Mouse (Mus musculus) urinary bladder, postnatal 14 days (tissue): ENCODE results near the gene Cap2.

Source experiments
- DNase-seq: peaks from one replicate; pipeline ENCODE4 v3.0.0; 2021; ENCODE audit warnings: low spot score

Gene Cap2

GRCm38 (mm10) chr13:46565913-46566312, 64.3 kb downstream of the Cap2 start:
- no peak for DNase-seq

DNA sequence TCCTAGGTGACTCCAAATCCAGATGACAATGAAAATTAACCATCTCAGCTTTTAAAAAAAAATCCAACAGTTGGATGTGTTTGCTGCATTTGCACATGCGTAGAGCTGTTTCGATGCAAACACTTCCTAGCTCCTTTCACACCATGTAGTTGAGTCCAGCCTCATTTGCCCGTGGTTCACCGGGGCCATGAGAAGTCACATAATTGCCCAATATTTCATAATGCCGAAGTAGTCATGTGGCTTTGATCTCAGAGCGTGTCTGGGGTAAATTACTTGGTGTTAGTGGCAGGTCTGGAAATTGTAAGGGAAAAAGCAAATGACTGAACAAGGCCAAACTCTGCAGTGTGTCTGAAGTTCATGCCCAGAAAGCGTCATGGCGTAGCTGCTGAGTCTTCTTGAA, 67.8 kb downstream of the Cap2 start:
- no peak for DNase-seq

DNA sequence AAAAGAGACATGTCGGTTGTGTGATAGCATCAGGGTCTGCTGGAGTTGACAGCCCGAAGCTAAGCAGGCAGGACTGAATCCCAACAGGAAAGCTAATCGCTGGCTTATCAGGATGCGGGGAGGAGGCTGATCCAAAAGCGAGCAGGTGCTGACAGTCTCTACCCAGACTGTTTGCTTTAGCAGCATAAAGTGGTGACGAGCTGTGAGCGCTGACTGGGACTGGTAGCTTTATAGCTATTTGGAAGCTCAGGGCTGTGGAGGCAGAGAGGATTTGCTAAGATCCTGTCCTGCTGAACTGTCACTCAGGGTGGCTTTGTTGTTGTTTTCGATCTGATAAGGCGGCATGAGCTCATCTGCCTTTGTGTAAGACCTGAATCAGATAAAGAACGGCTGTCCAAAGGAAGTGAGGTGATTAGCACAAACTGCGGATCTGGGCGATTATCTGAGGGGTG, 69.5 kb downstream of the Cap2 start:
- peak; percentile 14 for DNase-seq

DNA sequence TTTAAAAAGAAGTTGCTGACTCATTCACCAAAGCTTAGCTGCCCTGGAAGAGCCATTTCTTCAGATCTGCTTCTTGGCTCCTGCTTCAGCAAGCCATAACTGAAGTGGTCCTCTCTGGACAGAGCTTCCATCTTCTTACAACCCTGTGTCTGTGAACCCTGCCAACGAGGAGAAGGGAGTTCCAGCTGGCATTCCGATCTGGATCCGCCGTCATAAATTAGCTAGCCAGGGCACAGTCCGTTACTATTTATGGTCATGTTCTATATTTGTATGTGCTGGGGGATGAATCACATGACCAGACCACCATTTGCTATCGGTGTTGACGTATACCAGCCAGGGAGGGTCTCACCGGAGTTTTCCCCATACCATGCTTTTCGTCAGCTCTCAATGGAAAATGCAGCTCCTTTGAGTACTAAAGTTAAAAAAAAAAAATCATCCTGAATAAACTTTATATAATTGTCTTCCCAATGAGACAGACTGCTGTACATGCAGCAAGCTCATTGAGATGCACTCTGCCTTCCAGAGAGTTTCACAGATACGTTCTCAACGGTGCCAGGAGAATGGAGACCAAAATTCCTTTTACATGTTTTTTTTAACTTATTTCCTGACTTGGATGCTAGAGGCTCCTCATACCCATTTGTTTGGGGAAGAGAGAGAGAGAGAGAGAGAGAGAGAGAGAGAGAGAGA, 70.5 kb downstream of the Cap2 start:
- DNase-seq, result peak; percentile 52

- DNase-seq, result no peak
These were observed 71.1 kb downstream of the Cap2 start for GRCm38 (mm10) chr13:46572648-46573163.

DNA sequence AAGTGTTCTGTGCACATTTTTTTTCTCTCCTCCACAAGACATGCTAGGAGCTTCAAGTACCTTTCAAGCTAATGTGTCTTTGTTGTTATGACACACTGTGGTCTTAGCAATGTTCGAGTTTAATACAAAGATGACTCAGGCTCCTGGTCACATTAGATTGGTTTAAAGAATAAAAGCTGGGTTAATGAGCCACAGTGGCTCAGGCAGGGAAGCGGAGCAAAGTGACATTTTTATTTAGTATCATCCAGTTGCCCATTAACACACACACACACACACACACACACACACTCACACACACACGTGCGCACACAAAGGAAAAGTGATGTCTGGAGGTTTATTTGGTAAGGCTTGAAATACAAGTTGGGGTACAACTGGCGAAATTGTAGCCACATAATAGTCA, 72.6 kb downstream of the Cap2 start:
- DNase-seq, result no peak

DNA sequence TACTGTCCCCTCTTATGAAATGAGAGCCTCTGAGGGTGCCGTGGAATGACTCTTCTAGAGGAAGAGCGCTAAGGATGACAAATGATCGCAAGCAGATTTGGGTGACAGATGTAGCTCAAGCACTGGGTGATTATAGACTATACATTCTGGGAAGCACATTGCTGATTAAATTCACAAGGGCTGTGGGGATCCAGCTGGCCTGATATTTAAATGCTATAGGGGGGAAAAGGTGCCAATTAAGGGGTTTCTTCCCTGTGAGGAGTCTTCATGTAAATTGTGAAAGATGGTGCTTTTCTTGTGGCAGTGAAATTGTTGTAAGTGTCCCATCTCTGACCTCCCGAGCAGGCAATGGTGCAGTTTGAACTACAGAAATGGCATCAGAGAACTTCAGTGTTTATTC, 73.1 kb downstream of the Cap2 start:
- DNase-seq, result no peak

- DNase-seq, result no peak
These were observed 83.2 kb downstream of the Cap2 start for GRCm38 (mm10) chr13:46584860-46585259.

- DNase-seq, result no peak
These were observed 86.2 kb downstream of the Cap2 start for GRCm38 (mm10) chr13:46587717-46588289.

- DNase-seq, result no peak
These were observed 87.0 kb downstream of the Cap2 start for GRCm38 (mm10) chr13:46588606-46589005.

DNA sequence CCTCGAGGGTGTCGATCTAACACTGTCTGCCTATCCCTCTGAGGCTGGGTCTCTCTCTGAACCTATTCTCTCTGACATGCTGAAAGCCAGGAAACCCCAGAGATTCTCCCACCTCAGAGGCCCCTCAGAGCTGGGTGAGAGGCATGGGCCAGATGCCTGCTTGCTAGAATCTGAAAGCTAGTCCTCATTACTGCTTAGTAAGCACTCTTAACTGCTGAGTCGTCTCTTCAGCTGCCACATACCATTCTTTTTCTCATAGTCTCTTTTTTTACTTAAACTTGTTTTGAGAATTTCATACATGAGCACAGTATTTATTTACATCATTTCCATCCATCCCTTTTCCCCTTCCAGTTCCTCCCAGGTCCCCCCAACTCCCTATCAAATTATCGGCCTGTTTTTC, 89.2 kb downstream of the Cap2 start:
- no peak for DNase-seq

DNA sequence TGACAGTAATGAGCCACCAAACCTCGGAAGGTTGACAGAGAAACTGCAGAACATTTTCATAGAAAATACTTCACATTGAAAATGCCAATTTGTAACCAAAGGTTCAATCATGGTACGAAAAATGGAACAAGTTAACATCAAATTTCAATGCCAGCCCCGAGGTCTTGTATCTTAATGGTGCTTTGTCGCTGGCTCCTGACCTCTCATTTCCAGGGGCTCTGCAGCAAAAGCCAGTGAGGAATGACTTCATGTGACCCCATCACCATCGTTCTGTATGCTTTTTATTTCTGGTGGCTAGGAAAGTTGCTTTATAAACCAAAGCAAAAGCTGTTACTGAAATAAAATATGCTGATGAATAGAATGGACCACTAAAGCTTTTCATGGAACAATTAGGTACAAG, 99.0 kb downstream of the Cap2 start:
- DNase-seq, result no peak

DNA sequence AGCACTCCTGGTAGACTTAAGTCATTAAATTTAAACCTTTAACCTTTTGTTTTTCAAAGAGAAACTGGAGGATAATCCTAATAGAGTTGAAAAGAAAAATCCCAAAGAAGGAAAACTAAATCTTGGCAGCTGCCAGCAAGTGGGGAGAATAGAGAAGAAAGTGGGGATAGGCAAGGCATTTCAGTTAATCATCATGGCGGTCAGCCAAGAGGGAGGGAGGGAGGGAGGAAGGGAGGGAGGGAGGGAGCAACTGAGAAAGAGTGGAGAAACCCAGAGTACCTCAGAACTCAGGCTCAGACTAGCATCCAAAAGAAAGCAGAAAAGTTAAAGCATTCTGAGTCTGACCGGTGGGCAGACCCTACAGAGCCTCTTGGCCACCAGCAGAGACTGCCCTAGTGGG, 99.7 kb downstream of the Cap2 start:
- no peak for DNase-seq

DNA sequence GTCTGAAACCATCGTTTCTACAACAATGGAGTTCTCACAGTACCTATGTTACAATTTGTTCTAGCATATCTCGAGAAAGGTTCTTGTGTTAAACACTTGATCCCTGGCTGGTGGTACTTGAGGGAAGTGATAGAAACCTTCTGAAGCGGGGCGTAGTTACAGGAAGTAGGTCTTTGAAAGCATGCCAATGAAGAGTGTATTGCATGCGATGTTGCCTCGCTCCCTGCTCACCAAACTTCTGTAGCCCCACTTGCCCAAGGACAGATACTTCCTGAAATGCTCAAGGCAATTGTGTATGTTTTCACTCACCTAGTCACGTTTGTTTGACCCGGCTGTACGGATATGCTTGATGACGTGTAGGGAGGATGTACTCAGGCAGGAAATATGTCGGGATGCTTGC, 101.0 kb downstream of the Cap2 start:
- DNase-seq, result no peak

- no peak for DNase-seq
These were observed 109.4 kb downstream of the Cap2 start for GRCm38 (mm10) chr13:46611033-46611432.

GRCm38 (mm10) chr13:46613694-46614272, 112.1 kb downstream of the Cap2 start:
- no peak for DNase-seq

- no peak for DNase-seq
These were observed 115.2 kb downstream of the Cap2 start for GRCm38 (mm10) chr13:46616673-46617362.

- no peak for DNase-seq
These were observed 118.0 kb downstream of the Cap2 start for GRCm38 (mm10) chr13:46619633-46620032.

DNA sequence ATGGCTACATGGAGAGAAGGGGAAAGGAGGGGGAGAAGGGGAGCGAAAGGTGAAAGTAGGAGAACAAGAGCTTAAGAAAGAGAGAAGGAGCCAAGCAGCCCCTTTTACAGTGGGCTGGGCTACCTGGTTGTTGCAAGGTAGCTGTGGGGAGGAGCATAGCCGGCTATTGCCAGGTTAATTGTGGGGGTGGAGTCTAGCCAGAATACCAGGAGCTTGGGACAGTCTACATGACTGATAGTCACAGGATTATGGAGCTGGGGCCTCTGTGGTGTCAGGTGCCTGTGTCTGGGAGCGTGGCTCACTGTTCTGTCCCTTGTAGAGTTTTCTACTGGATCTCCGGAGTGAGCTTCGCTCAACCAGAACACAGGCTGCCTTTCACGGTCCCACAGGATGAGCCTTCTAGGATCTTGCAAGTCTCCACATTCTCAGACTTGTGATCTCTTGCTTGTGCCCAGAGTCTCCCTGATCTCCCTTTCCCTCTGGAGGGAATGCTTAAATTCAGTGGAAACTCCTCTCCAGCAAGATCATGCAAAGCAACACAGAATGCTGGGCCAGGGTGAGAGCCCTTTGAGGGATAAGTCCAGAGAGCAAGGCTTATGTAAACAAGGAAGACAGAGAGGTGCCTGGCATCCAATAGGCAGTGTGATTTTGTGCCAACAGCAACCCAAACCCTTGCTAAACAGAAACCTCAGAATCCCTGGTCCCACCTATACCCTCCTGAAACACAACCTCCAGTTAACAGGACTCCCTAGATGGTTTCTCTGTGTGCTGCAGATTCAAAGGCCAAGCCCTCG, 119.5 kb downstream of the Cap2 start:
- no peak for DNase-seq

GRCm38 (mm10) chr13:46626608-46627007, 125.0 kb downstream of the Cap2 start:
- no peak for DNase-seq

DNA sequence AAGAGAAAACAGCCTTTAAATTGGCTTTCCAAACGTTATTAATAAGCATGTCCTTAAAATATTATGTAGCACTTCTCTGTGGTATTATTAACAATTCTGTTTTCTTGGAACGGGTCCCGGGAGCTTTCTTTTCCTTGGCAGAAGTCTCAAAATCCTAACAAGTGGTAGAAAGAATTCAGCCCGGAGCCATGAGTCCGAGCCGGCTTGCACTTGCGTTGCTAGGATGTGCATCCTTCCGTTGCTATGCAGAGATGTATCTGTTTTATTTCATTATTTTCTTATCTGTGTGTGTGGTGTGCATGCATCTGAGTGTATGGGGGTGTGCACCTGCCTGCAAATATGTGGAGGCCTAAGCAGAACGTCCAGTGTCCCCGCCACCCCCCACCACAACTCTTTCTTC, 126.2 kb downstream of the Cap2 start:
- peak; percentile 43 for DNase-seq

- no peak for DNase-seq
These were observed 127.7 kb downstream of the Cap2 start for GRCm38 (mm10) chr13:46629391-46629790.
